Comparison of ENCODE assay signal across 38 mouse cellular contexts in the genomic region with DNA sequence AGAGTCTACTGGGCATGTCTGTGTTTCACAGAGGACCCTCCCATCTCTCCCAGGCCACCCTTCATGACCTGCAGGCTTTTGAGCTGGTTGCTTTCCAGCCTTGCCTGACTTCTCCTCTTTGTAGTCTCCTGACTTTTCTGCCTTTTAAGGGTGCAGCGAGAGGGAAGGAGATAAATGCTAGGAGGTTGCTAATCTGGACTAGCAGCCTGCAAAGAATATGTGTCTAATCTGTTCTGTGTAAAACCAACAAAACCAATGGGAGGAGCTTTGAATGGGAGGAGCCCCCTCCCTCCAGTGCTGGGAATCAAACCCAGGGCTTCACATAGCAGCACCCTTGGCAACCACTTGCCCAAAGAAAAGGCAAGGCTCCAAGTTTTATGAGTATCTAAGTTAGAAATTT. TPM values are rescaled to one million over a fixed set of nuclear protein-coding genes. Genes with fewer than 3 reads are reported as not detected.
"Had no signal": no experiment of that assay in that cellular context is flagged by ENCODE, and none has a peak within 500 bp of the region (broad histone marks: within the 10 kb centered on the region; RNA-seq: fewer than 3 reads in every experiment).

No protein-coding gene starts in this region.

- H3K4me1 ChIP-seq: hindbrain, embryonic 13.5 days; hindbrain, embryonic 15.5 days; kidney, embryonic 15.5 days; limb, embryonic 13.5 days had no signal

- H3K36me3 ChIP-seq: heart, embryonic 13.5 days; heart, embryonic 15.5 days; hindbrain, embryonic 13.5 days; hindbrain, embryonic 15.5 days; kidney, embryonic 15.5 days; limb, embryonic 13.5 days had no signal

- H3K9me3 ChIP-seq: heart, embryonic 13.5 days; heart, embryonic 15.5 days; hindbrain, embryonic 13.5 days; hindbrain, embryonic 15.5 days; kidney, embryonic 15.5 days; limb, embryonic 13.5 days had no signal

- DNase-seq: gastrocnemius, postnatal 14 days; gastrocnemius, postnatal 36 days; heart, adult 2 months; heart, postnatal 14 days; heart, postnatal 36 days; kidney, adult 11 months; kidney, adult 2 months; kidney, adult 9 months; kidney, postnatal 14 days; kidney, postnatal 36 days; layer of hippocampus, adult 9-11 months; layer of hippocampus, postnatal 36 days; left cerebral cortex, postnatal 4 days had no signal

- H3K27ac ChIP-seq: heart, adult 2 months; heart, embryonic 13.5 days; heart, embryonic 15.5 days; hindbrain, embryonic 13.5 days; hindbrain, embryonic 15.5 days; hindbrain, postnatal 0 days; kidney, embryonic 15.5 days; kidney, postnatal 0 days; limb, embryonic 13.5 days had no signal

- ATAC-seq: hindbrain, postnatal 0 days; intestine, embryonic 16.5 days had no signal

- H3K27me3 ChIP-seq: heart, embryonic 15.5 days; hindbrain, embryonic 13.5 days; hindbrain, embryonic 15.5 days; kidney, embryonic 15.5 days; limb, embryonic 13.5 days had no signal

- H3K9ac ChIP-seq: heart, embryonic 13.5 days; heart, embryonic 15.5 days; hindbrain, embryonic 13.5 days; hindbrain, embryonic 15.5 days; kidney, embryonic 15.5 days; limb, embryonic 13.5 days had no signal

- H3K4me3 ChIP-seq: heart, adult 2 months; heart, embryonic 13.5 days; heart, embryonic 15.5 days; hindbrain, embryonic 13.5 days; hindbrain, embryonic 15.5 days; kidney, embryonic 15.5 days; limb, embryonic 13.5 days had no signal

- H3K4me2 ChIP-seq: heart, embryonic 11.5 days; heart, embryonic 13.5 days; heart, embryonic 15.5 days; hindbrain, embryonic 13.5 days; hindbrain, embryonic 15.5 days; kidney, embryonic 15.5 days; limb, embryonic 13.5 days had no signal

RNA-seq across cellular contexts. Expression of gene 9130409I23Rik, which starts 17.3 kb away (rescaled TPM):
- total RNA-seq: gastrocnemius, adult 18-20 months; gastrocnemius, adult 8-10 months; gastrocnemius, postnatal 14 days; gastrocnemius, postnatal 36 days; heart, adult 2 months; heart, postnatal 14 days; heart, postnatal 36 days; hematopoietic stem cell, adult 5-6 weeks; hindbrain, postnatal 0 days; layer of hippocampus, adult 18-20 months; layer of hippocampus, postnatal 14 days; layer of hippocampus, postnatal 36 days; left cerebral cortex, adult 18-20 months; left cerebral cortex, adult 8-10 months; left cerebral cortex, postnatal 10 days; left cerebral cortex, postnatal 25 days; left cerebral cortex, postnatal 4 days had no signal
- polyA plus RNA-seq: gonadal fat pad, adult 2 months; heart, adult 2 months; heart, embryonic 11.5 days; heart, embryonic 13.5 days; heart, embryonic 15.5 days; heart, postnatal 0 days; hindbrain, embryonic 11.5 days; hindbrain, embryonic 15.5 days; hindbrain, postnatal 0 days; intestine, embryonic 14.5 days; intestine, embryonic 16.5 days; kidney, adult 2 months; kidney, embryonic 15.5 days; large intestine, adult 2 months; limb, embryonic 11.5 days; limb, embryonic 13.5 days had no signal
